ENCODE assay signal across 20 mouse cellular contexts in genomic region chr3:55752558-55752957, GRCm38 (mm10). TPM values are rescaled to one million over a fixed set of nuclear protein-coding genes. Genes with fewer than 3 reads are reported as not detected.
DNase-seq lines count a peak whose midpoint lies in the region; ATAC-seq and TF ChIP-seq lines count a peak whose summit lies in the region.
"Had no signal": no experiment of that assay in that cellular context is flagged by ENCODE, and none has a peak within 500 bp of the region (broad histone marks: within the 10 kb centered on the region; RNA-seq: fewer than 3 reads in every experiment).

No protein-coding gene starts in this region.

- H3K4me3 ChIP-seq in hindbrain, embryonic 15.5 days: no peak overlapping the region
- H3K4me3 ChIP-seq in hindbrain, embryonic 10.5 days: no peak overlapping the region
- no peak overlapping the region for H3K4me3 ChIP-seq in liver, postnatal 0 days (ENCODE audit: low read depth, low read length)
- H3K4me3 ChIP-seq in liver, embryonic 11.5 days (ENCODE audit: low read depth, low read length): no peak overlapping the region
- no peak overlapping the region for H3K4me3 ChIP-seq in ES-Bruce4 (ENCODE audit: low read depth, low read length)
- H3K4me3 ChIP-seq in kidney, embryonic 15.5 days (replicated peaks): no peak overlapping the region
- H3K4me3 ChIP-seq: forebrain, embryonic 12.5 days; limb, embryonic 12.5 days; liver, embryonic 15.5 days; midbrain, embryonic 13.5 days; neural tube, embryonic 15.5 days; stomach, embryonic 15.5 days had no signal

- WGBS in hindbrain, embryonic 15.5 days: 88% methylated on average over 4 of the region's 4 CpGs
- 76% methylated on average over 4 of the region's 4 CpGs for WGBS in hindbrain, embryonic 10.5 days
- WGBS in liver, postnatal 0 days (ENCODE audit: insufficient replicate concordance): 75% methylated on average over 4 of the region's 4 CpGs
- WGBS in liver, embryonic 11.5 days: 75% methylated on average over 4 of the region's 4 CpGs
- WGBS in kidney, embryonic 15.5 days: 82% methylated on average over 4 of the region's 4 CpGs

- H3K9me3 ChIP-seq in hindbrain, embryonic 15.5 days: no peaks in the 10 kb centered on the region
- no peaks in the 10 kb centered on the region for H3K9me3 ChIP-seq in hindbrain, embryonic 10.5 days
- no peaks in the 10 kb centered on the region for H3K9me3 ChIP-seq in liver, postnatal 0 days (ENCODE audit: low read length)
- H3K9me3 ChIP-seq in liver, embryonic 11.5 days (ENCODE audit: control insufficient read depth, low read length): no peaks in the 10 kb centered on the region
- no peaks in the 10 kb centered on the region for H3K9me3 ChIP-seq in ES-Bruce4 (replicated peaks; ENCODE audit: control insufficient read depth, insufficient read depth, low read length, poor library complexity, severe bottlenecking)
- H3K9me3 ChIP-seq in kidney, embryonic 15.5 days (replicated peaks): no peaks in the 10 kb centered on the region
- H3K9me3 ChIP-seq: forebrain, embryonic 12.5 days; limb, embryonic 12.5 days; liver, embryonic 15.5 days; midbrain, embryonic 13.5 days; neural tube, embryonic 15.5 days; stomach, embryonic 15.5 days had no signal

- no peaks in the 10 kb centered on the region for H3K27me3 ChIP-seq in hindbrain, embryonic 15.5 days
- peaks cover 20% of the 10 kb centered on the region for H3K27me3 ChIP-seq in hindbrain, embryonic 10.5 days (ENCODE audit: insufficient read depth, poor library complexity, severe bottlenecking)
- H3K27me3 ChIP-seq in liver, postnatal 0 days (ENCODE audit: insufficient read depth, low read length): no peaks in the 10 kb centered on the region
- H3K27me3 ChIP-seq in liver, embryonic 11.5 days (replicated peaks; ENCODE audit: control insufficient read depth, insufficient read depth, low read length): no peaks in the 10 kb centered on the region
- no peaks in the 10 kb centered on the region for H3K27me3 ChIP-seq in ES-Bruce4 (ENCODE audit: control insufficient read depth, insufficient read depth, low read length, poor library complexity, severe bottlenecking)
- H3K27me3 ChIP-seq in kidney, embryonic 15.5 days: no peaks in the 10 kb centered on the region
- H3K27me3 ChIP-seq: limb, embryonic 12.5 days; liver, embryonic 15.5 days; midbrain, embryonic 13.5 days; neural tube, embryonic 15.5 days; stomach, embryonic 15.5 days had no signal

- TF ChIP-seq CTCF in liver, postnatal 0 days (IDR thresholded peaks at IDR 0.05; ENCODE audit: low read depth): peak; percentile 22; the same call in 1 of the 2 replicates
- peak; percentile 31 for TF ChIP-seq CTCF in ES-Bruce4 (IDR thresholded peaks at IDR 0.05; ENCODE audit: low read depth, low read length)
- 0 out of 2 replicates have a peak, but pooled peaks have one; percentile 4 for TF ChIP-seq CTCF in brain, embryonic 14.5 days (IDR thresholded peaks at IDR 0.05; ENCODE audit: borderline replicate concordance, extremely low read depth, insufficient read depth, insufficient read length)

- DNase-seq in hindbrain, embryonic 10.5 days (ENCODE audit: low spot score): no peak
- no peak for DNase-seq in liver, postnatal 0 days
- no peak for DNase-seq in liver, embryonic 11.5 days (ENCODE audit: low spot score)
- DNase-seq in brain, embryonic 14.5 days (ENCODE audit: low read depth): no peak
- DNase-seq: cerebellum, adult 8-10 months; gastrocnemius, postnatal 36 days; kidney, adult 2 months; kidney, postnatal 14 days; right cerebral cortex, postnatal 25 days had no signal

- TF ChIP-seq POLR2A in ES-Bruce4 (IDR thresholded peaks at IDR 0.05; ENCODE audit: insufficient read depth, low read length): no peak
- TF ChIP-seq POLR2A in brain, embryonic 14.5 days (IDR thresholded peaks at IDR 0.05; ENCODE audit: borderline replicate concordance, extremely low read depth, insufficient read depth, insufficient read length, poor library complexity, severe bottlenecking): no peak

- H3K9ac ChIP-seq in hindbrain, embryonic 15.5 days: no peak overlapping the region
- H3K9ac ChIP-seq in liver, postnatal 0 days (replicated peaks): no peak overlapping the region
- no peak overlapping the region for H3K9ac ChIP-seq in liver, embryonic 11.5 days (ENCODE audit: low read depth, low read length)
- H3K9ac ChIP-seq in ES-Bruce4 (ENCODE audit: low read depth, poor library complexity, severe bottlenecking): no peak overlapping the region
- no peak overlapping the region for H3K9ac ChIP-seq in kidney, embryonic 15.5 days
- H3K9ac ChIP-seq: forebrain, embryonic 12.5 days; limb, embryonic 12.5 days; liver, embryonic 15.5 days; midbrain, embryonic 13.5 days; neural tube, embryonic 15.5 days; stomach, embryonic 15.5 days had no signal

- no peak for TF ChIP-seq EP300 in liver, postnatal 0 days (IDR thresholded peaks at IDR 0.05; ENCODE audit: low read depth)
- no peak for TF ChIP-seq EP300 in ES-Bruce4 (IDR thresholded peaks at IDR 0.05; ENCODE audit: insufficient read depth, low read depth, low read length)

- no peaks in the 10 kb centered on the region for H3K36me3 ChIP-seq in hindbrain, embryonic 15.5 days
- H3K36me3 ChIP-seq in hindbrain, embryonic 10.5 days: no peaks in the 10 kb centered on the region
- no peaks in the 10 kb centered on the region for H3K36me3 ChIP-seq in liver, postnatal 0 days (replicated peaks; ENCODE audit: insufficient read depth, low read length)
- H3K36me3 ChIP-seq in liver, embryonic 11.5 days (ENCODE audit: control insufficient read depth, insufficient read depth, low read length): no peaks in the 10 kb centered on the region
- no peaks in the 10 kb centered on the region for H3K36me3 ChIP-seq in ES-Bruce4 (ENCODE audit: control insufficient read depth, insufficient read depth, low read length, poor library complexity, severe bottlenecking)
- no peaks in the 10 kb centered on the region for H3K36me3 ChIP-seq in kidney, embryonic 15.5 days
- H3K36me3 ChIP-seq: forebrain, embryonic 12.5 days; G1E; limb, embryonic 12.5 days; liver, embryonic 15.5 days; midbrain, embryonic 13.5 days; neural tube, embryonic 15.5 days; stomach, embryonic 15.5 days had no signal

- ATAC-seq in hindbrain, embryonic 15.5 days (ENCODE audit: low FRiP score, low read depth): no peak
- no peak for ATAC-seq in liver, postnatal 0 days
- ATAC-seq in liver, embryonic 11.5 days (replicated peaks; ENCODE audit: low FRiP score): no peak
- ATAC-seq in kidney, embryonic 15.5 days (replicated peaks; ENCODE audit: low FRiP score): no peak
- ATAC-seq: lung, postnatal 0 days; midbrain, embryonic 13.5 days had no signal

- peak overlapping the region; percentile 55; the same call in 1 of the 2 replicates for H3K27ac ChIP-seq in hindbrain, embryonic 15.5 days (replicated peaks)
- H3K27ac ChIP-seq in hindbrain, embryonic 10.5 days: no peak overlapping the region
- H3K27ac ChIP-seq in liver, postnatal 0 days (ENCODE audit: low read depth): no peak overlapping the region
- no peak overlapping the region for H3K27ac ChIP-seq in liver, embryonic 11.5 days (ENCODE audit: low read depth, low read length)
- no peak overlapping the region for H3K27ac ChIP-seq in ES-Bruce4 (ENCODE audit: insufficient read depth, low read length)
- H3K27ac ChIP-seq in kidney, embryonic 15.5 days: no peak overlapping the region
- H3K27ac ChIP-seq: forebrain, embryonic 12.5 days; limb, embryonic 12.5 days; liver, embryonic 15.5 days; midbrain, embryonic 13.5 days; neural tube, embryonic 15.5 days; stomach, embryonic 15.5 days had no signal

- H3K4me2 ChIP-seq in hindbrain, embryonic 15.5 days: no peak overlapping the region
- H3K4me2 ChIP-seq in liver, postnatal 0 days (ENCODE audit: low read depth, low read length): no peak overlapping the region
- H3K4me2 ChIP-seq in liver, embryonic 11.5 days: no peak overlapping the region
- no peak overlapping the region for H3K4me2 ChIP-seq in kidney, embryonic 15.5 days
- H3K4me2 ChIP-seq: forebrain, embryonic 12.5 days; limb, embryonic 12.5 days; liver, embryonic 15.5 days; midbrain, embryonic 13.5 days; neural tube, embryonic 15.5 days; stomach, embryonic 15.5 days had no signal

- peaks cover 63% of the 10 kb centered on the region for H3K4me1 ChIP-seq in hindbrain, embryonic 15.5 days (replicated peaks)
- H3K4me1 ChIP-seq in hindbrain, embryonic 10.5 days (replicated peaks): peaks cover 49% of the 10 kb centered on the region
- no peaks in the 10 kb centered on the region for H3K4me1 ChIP-seq in liver, postnatal 0 days (ENCODE audit: insufficient read depth)
- no peaks in the 10 kb centered on the region for H3K4me1 ChIP-seq in liver, embryonic 11.5 days (replicated peaks; ENCODE audit: control insufficient read depth, insufficient read depth, low read length)
- no peaks in the 10 kb centered on the region for H3K4me1 ChIP-seq in ES-Bruce4 (ENCODE audit: control insufficient read depth, insufficient read depth, low read length)
- H3K4me1 ChIP-seq in kidney, embryonic 15.5 days: no peaks in the 10 kb centered on the region
- H3K4me1 ChIP-seq: liver, embryonic 15.5 days; stomach, embryonic 15.5 days had no signal

RNA-seq across cellular contexts. Expression of gene Mab21l1, which starts 29.8 kb away (rescaled TPM):
- 169 and 177 TPM in 2 replicates for polyA plus RNA-seq in hindbrain, embryonic 15.5 days (2015; fragmentation: Nextera tagmentation; extraction: Ambion mirVana)
- 26.8 and 57.6 TPM in 2 replicates for polyA plus RNA-seq in hindbrain, embryonic 10.5 days (2016; fragmentation: Nextera tagmentation; extraction: Ambion mirVana)
- polyA plus RNA-seq in liver, postnatal 0 days (2015; fragmentation: Nextera tagmentation; extraction: Ambion mirVana): not detected in 2 replicates
- polyA plus RNA-seq in liver, embryonic 11.5 days (2014; fragmentation: Nextera tagmentation; extraction: Ambion mirVana): 1.7 and 1.8 TPM in 2 replicates
- not detected in 2 replicates for polyA plus RNA-seq in ES-Bruce4 (2011; ENCODE audit: insufficient read depth, insufficient read length, low read depth, missing spikeins)
- 49.1 and 90.4 TPM in 2 replicates for polyA plus RNA-seq in brain, embryonic 14.5 days (2012; rRNA removed)
- 0.98 and 1.8 TPM in 2 replicates for polyA plus RNA-seq in kidney, embryonic 15.5 days (2015; fragmentation: Nextera tagmentation; extraction: Ambion mirVana)
- polyA plus RNA-seq: G1E; lung, postnatal 0 days had no signal
